Mouse (Mus musculus) heart, embryonic 11.5 days (tissue): ENCODE measurements around the gene Atp6v1e1. TPM values are rescaled to one million over a fixed set of nuclear protein-coding genes. Genes with fewer than 3 reads are reported as not detected.

ENCODE experiments used
- ATAC-seq: fragments of 200-750 bp; cut with Nextera tagmentation; replicated peaks from 2 replicates; pipeline ENCODE4 v1.8.0; 2017; ENCODE audit warnings: moderate library complexity; ENCODE audit not compliant: insufficient number of reproducible peaks, low FRiP score, low TSS enrichment
- H3K27ac ChIP-seq: fragments of 300-500 bp; sonication (generic); 2 replicates; pipeline ENCODE4 v1.5.1; 2014; ENCODE audit warnings: mild to moderate bottlenecking, low read depth, low read length
- H3K27me3 ChIP-seq: fragments of 300-500 bp; sonication (generic); 2 replicates; pipeline ENCODE4 v1.6.1; 2014; ENCODE audit warnings: mild to moderate bottlenecking, low read length, mixed read lengths; ENCODE audit not compliant: control insufficient read depth, insufficient read depth
- H3K36me3 ChIP-seq: fragments of 300-500 bp; sonication (generic); 2 replicates; pipeline ENCODE4 v1.6.1; 2014; ENCODE audit warnings: mild to moderate bottlenecking, low read length, moderate library complexity, mixed read lengths; ENCODE audit not compliant: control insufficient read depth, insufficient read depth
- H3K4me1 ChIP-seq: fragments of 300-500 bp; sonication (generic); 2 replicates; pipeline ENCODE4 v1.6.1; 2014; ENCODE audit warnings: low read length; ENCODE audit not compliant: control insufficient read depth, insufficient read depth
- H3K4me2 ChIP-seq: fragments of 300-500 bp; sonication (generic); 2 replicates; pipeline ENCODE4 v1.6.1; 2014; ENCODE audit warnings: mild to moderate bottlenecking, moderate library complexity
- H3K4me3 ChIP-seq: fragments of 300-500 bp; sonication (generic); 2 replicates; pipeline ENCODE4 v1.5.1; 2014; ENCODE audit warnings: low read depth, low read length
- H3K9ac ChIP-seq: fragments of 300-500 bp; sonication (generic); 2 replicates; pipeline ENCODE4 v1.6.1; 2014; ENCODE audit warnings: mild to moderate bottlenecking, low read depth, low read length, moderate library complexity
- H3K9me3 ChIP-seq: fragments of 300-500 bp; sonication (generic); replicated peaks from 2 replicates; pipeline ENCODE4 v1.6.1; 2016; ENCODE audit warnings: low read length; ENCODE audit not compliant: control insufficient read depth
- WGBS: fragments of 180-500 bp; shearing (Covaris S2); extraction: QIAGEN DNeasy Blood & Tissue Kit; methylation state at CpG from one replicate; pipeline ENCODE4 v1.1.7; 2014; ENCODE audit not compliant: insufficient replicate concordance; 5-methylcytosine and 5-hydroxymethylcytosine counted together
- polyA plus RNA-seq: library from polyadenylated mRNA; unstranded; fragments of >200 nt; fragmentation: Nextera tagmentation; extraction: Ambion mirVana; gene quantifications from 2 replicates; pipeline ENCODE4 v1.2.1, GENCODE M21; 2014

The Atp6v1e1 gene
- polyA plus RNA-seq, 1 experiment from 2014 or later: 153 TPM

DNA sequence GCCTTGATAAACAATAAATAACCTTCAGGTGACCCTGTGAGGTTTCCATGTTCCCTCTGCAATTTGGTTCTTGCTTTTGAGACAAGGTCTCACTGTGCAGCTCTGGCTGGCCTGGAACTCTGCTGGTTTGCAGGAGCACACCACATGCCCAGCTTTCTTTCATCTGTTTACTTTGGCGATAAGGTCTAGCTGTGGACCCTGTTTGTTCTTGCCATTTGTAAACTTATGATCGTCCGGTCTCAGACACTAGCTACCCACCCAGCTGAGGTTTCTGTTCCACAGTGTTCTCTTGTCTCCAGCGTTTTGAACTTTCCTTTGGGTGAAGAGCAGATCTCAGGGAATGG, 14.9 kb downstream of the Atp6v1e1 start:
- WGBS: 88% methylated on average over 4 of the region's 4 CpGs
- no peaks in the 10 kb centered on the region for H3K9me3 ChIP-seq
- H3K27ac ChIP-seq: no peak overlapping the region
- no peak overlapping the region for H3K9ac ChIP-seq
- H3K36me3 ChIP-seq: peaks cover 54% of the 10 kb centered on the region
- H3K4me3 ChIP-seq: no peak overlapping the region
- no peaks in the 10 kb centered on the region for H3K4me1 ChIP-seq
- H3K27me3 ChIP-seq: no peaks in the 10 kb centered on the region
- H3K4me2 ChIP-seq: no peak overlapping the region
- no peak for ATAC-seq

GRCm38 (mm10) chr6:120806999-120807737, 15.4 kb downstream of the Atp6v1e1 start:
- no peaks in the 10 kb centered on the region for H3K4me1 ChIP-seq
- no peaks in the 10 kb centered on the region for H3K27me3 ChIP-seq
- no peak overlapping the region for H3K4me3 ChIP-seq
- H3K9ac ChIP-seq: no peak overlapping the region
- H3K27ac ChIP-seq: no peak overlapping the region
- H3K9me3 ChIP-seq: no peaks in the 10 kb centered on the region
- ATAC-seq: no peak
- H3K4me2 ChIP-seq: no peak overlapping the region
- H3K36me3 ChIP-seq: peaks cover 54% of the 10 kb centered on the region
- WGBS: 86% methylated on average over 5 of the region's 5 CpGs

GRCm38 (mm10) chr6:120799581-120800041, 23.0 kb downstream of the Atp6v1e1 start:
- no peak for ATAC-seq
- Histone ChIP-seq H3K4me3 (no peak overlapping the region), H3K4me2 (no peak overlapping the region), H3K9me3 (no peaks in the 10 kb centered on the region), H3K27me3 (no peaks in the 10 kb centered on the region), H3K27ac (no peak overlapping the region), H3K4me1 (no peaks in the 10 kb centered on the region), H3K9ac (no peak overlapping the region), H3K36me3 (peaks cover 36% of the 10 kb centered on the region)
- 81% methylated on average over 4 of the region's 4 CpGs for WGBS

- no peak for ATAC-seq
- H3K9me3 ChIP-seq: no peaks in the 10 kb centered on the region
- H3K27ac ChIP-seq: no peak overlapping the region
- no peaks in the 10 kb centered on the region for H3K4me1 ChIP-seq
- no peak overlapping the region for H3K9ac ChIP-seq
- no peaks in the 10 kb centered on the region for H3K27me3 ChIP-seq
- H3K4me2 ChIP-seq: no peak overlapping the region
- H3K4me3 ChIP-seq: no peak overlapping the region
- WGBS: 88% methylated on average over 4 of the region's 4 CpGs
- peaks cover 36% of the 10 kb centered on the region for H3K36me3 ChIP-seq
These were observed 23.7 kb downstream of the Atp6v1e1 start for GRCm38 (mm10) chr6:120798905-120799304.

- Histone ChIP-seq H3K4me2 (no peak overlapping the region), H3K27ac (no peak overlapping the region), H3K27me3 (no peaks in the 10 kb centered on the region), H3K9me3 (no peaks in the 10 kb centered on the region), H3K9ac (no peak overlapping the region), H3K4me3 (no peak overlapping the region), H3K36me3 (peaks cover 33% of the 10 kb centered on the region), H3K4me1 (no peaks in the 10 kb centered on the region)
- no peak for ATAC-seq
- 79% methylated on average over 7 of the region's 7 CpGs for WGBS
These were observed 24.6 kb downstream of the Atp6v1e1 start for GRCm38 (mm10) chr6:120798019-120798418.

DNA sequence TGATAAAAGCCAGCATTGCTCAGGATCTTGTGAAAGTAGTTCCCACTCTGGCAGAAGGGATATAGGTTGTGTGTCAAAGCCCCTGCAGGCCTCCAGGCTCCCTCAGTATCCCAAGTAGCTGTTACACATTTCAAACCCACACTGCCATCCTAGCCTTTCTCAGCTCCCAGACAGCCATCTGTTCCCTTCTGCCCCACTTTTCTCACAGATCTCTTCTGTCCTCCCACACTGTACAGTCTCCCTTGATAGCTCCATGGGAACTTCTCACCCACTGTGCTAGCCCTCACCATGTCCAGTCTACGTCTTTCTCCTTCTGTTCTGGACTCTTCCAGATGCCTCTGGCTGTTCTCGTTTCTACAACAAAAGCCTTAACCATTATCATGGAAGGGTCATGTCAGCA, 26.5 kb downstream of the Atp6v1e1 start:
- no peak overlapping the region for H3K9ac ChIP-seq
- ATAC-seq: no peak
- no peaks in the 10 kb centered on the region for H3K27me3 ChIP-seq
- 86% methylated on average over 2 of the region's 2 CpGs for WGBS
- no peak overlapping the region for H3K27ac ChIP-seq
- H3K4me3 ChIP-seq: no peak overlapping the region
- H3K9me3 ChIP-seq: no peaks in the 10 kb centered on the region
- H3K36me3 ChIP-seq: peaks cover 28% of the 10 kb centered on the region
- H3K4me2 ChIP-seq: no peak overlapping the region
- H3K4me1 ChIP-seq: no peaks in the 10 kb centered on the region

- no peaks in the 10 kb centered on the region for H3K9me3 ChIP-seq
- no peaks in the 10 kb centered on the region for H3K27me3 ChIP-seq
- H3K4me2 ChIP-seq: no peak overlapping the region
- 70% methylated on average over 5 of the region's 5 CpGs for WGBS
- H3K9ac ChIP-seq: no peak overlapping the region
- no peak for ATAC-seq
- no peaks in the 10 kb centered on the region for H3K4me1 ChIP-seq
- peaks cover 28% of the 10 kb centered on the region for H3K36me3 ChIP-seq
- H3K27ac ChIP-seq: no peak overlapping the region
- no peak overlapping the region for H3K4me3 ChIP-seq
These were observed 27.0 kb downstream of the Atp6v1e1 start for GRCm38 (mm10) chr6:120795422-120796086.

GRCm38 (mm10) chr6:120792947-120793346, 29.6 kb downstream of the Atp6v1e1 start:
- H3K9ac ChIP-seq: no peak overlapping the region
- ATAC-seq: no peak
- 87% methylated on average over 8 of the region's 8 CpGs for WGBS
- peaks cover 25% of the 10 kb centered on the region for H3K36me3 ChIP-seq
- no peaks in the 10 kb centered on the region for H3K9me3 ChIP-seq
- no peak overlapping the region for H3K4me2 ChIP-seq
- peaks cover 2% of the 10 kb centered on the region; the same call in 1 of the 2 replicates for H3K4me1 ChIP-seq
- H3K27me3 ChIP-seq: no peaks in the 10 kb centered on the region
- H3K27ac ChIP-seq: no peak overlapping the region
- H3K4me3 ChIP-seq: no peak overlapping the region

DNA sequence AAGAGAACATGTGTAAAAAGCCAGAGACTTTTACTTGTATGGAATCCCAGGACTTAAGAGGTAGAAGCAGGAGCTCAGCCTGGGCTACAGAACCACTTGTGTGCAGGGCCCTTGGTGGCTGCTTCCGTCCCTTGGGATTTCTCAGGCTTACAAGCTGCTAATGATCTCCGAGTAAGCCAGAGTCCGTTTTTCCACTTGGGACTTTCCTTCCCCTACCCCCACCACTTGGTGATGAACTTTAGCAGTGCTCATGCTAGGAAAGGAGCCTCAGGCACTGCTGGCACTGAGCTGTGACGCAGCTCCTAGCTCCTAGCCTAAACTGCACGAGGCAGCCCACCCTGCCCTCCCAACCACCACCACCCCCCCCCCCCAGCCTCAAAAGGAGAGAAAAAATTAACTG, 31.9 kb downstream of the Atp6v1e1 start:
- 81% methylated on average over 5 of the region's 5 CpGs for WGBS
- Histone ChIP-seq H3K4me2 (no peak overlapping the region), H3K27me3 (no peaks in the 10 kb centered on the region), H3K9me3 (no peaks in the 10 kb centered on the region), H3K4me3 (no peak overlapping the region), H3K27ac (no peak overlapping the region), H3K4me1 (peaks cover 2% of the 10 kb centered on the region), H3K36me3 (peaks cover 13% of the 10 kb centered on the region), H3K9ac (no peak overlapping the region)
- no peak for ATAC-seq
